Mouse (Mus musculus): Measurements from ENCODE around the gene Ropn1.
"Not testable (repeated sequence)": the region's sequence is repeated elsewhere in the genome, so short reads cannot be mapped to it uniquely, and the experiment has no call there.

The Ropn1 gene

GRCm38 (mm10) chr16:34690334-34691144 lies 40.8 kb downstream of the Ropn1 start, which contains the start of gene Ccdc14:
Ccdc14 (plus strand) TSS chr16:34690616.
- peak; percentile 92 for DNase-seq (ENCODE audit: low read depth, low spot score)

DNA sequence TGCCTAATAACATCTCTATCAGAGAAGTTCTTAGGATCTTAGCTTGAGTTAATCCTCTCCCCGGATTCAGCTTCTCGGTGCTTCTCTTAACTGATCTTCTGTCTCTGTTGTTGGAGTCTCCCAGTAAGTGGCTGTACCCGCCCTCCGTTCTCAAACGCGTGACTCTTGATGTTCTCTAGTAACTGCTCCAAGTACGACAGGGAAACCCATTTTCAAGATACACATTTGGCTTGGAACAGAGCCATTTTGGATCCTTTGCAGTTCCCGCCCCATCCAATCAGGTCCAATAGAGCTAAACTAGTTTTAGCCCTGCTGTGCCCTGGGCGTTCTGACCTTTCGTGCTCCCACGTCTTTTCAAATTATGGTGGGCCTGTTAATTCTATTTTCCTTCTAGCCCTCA lies 41.4 kb downstream of the Ropn1 start:
- no peak for DNase-seq (ENCODE audit: low read depth, low spot score)

DNA sequence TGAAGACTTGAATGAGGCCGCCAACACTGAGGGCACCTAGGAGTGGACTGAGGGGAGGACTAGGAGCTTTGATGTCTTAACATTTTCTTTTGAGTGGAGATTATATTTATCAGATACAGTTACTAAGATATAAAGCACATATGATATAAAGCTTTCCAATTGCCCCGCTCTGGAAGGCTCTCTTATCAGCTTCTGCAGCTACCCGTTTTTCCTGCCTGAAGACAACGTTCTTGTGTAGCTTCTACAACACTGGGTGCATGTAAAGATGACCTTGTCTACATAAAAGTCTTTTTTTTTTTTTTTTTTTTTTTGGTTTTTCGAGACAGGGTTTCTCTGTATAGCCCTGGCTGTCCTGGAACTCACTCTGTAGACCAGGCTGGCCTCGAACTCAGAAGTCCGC lies 44.8 kb downstream of the Ropn1 start:
- no peak for DNase-seq (ENCODE audit: low read depth, low spot score)

- not testable (repeated sequence) for DNase-seq (ENCODE audit: low read depth, low spot score)
Measured at GRCm38 (mm10) chr16:34698721-34699120, 49.0 kb downstream of the Ropn1 start.

GRCm38 (mm10) chr16:34700165-34700827 lies 50.6 kb downstream of the Ropn1 start:
- peak; percentile 71 for DNase-seq (ENCODE audit: low read depth, low spot score)

GRCm38 (mm10) chr16:34700828-34701216 lies 51.1 kb downstream of the Ropn1 start:
- DNase-seq (ENCODE audit: low read depth, low spot score) = no peak

DNA sequence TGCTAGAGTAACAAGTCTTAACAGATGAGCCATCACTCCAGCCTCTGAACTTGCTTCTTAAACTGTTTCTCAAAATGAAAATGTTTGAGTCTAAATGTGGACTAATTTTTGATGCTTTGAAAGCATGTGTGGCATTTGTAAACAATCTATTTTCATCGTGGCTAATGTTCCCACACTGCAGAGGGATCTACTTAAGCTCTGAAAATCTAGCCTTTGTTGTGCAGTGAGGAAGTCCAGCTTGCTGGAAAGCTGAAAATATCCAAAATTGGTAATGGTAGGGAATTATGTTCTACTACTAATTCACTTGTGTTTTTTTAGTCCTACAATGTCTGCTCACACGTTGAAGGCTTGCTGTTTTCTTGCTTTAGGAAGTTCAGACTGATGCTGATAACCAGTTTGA lies 56.3 kb downstream of the Ropn1 start:
- DNase-seq (ENCODE audit: low read depth, low spot score) = no peak

DNA sequence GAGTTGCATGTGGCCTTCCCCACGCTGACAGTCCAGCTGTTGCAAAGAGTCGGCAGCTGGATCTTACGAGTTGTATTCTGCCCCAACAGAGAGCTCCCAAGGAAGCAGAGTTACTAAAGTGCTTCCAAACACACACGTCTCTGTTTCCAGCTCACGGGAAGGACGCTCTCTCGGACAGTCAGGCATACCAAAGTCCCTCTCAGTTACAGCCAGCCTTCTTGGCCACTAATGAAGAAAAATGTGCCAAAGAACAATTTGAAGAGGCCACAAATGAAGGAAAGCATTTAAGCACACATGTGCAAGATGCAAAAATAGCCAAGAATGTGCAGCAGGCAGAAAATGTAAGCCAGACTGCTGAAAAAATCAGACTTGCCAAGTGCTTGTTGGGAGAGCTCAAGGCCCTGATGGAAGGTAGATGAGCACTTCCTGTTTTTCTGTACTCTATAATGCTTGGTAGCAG lies 56.8 kb downstream of the Ropn1 start:
- DNase-seq (ENCODE audit: low read depth, low spot score) = no peak

DNA sequence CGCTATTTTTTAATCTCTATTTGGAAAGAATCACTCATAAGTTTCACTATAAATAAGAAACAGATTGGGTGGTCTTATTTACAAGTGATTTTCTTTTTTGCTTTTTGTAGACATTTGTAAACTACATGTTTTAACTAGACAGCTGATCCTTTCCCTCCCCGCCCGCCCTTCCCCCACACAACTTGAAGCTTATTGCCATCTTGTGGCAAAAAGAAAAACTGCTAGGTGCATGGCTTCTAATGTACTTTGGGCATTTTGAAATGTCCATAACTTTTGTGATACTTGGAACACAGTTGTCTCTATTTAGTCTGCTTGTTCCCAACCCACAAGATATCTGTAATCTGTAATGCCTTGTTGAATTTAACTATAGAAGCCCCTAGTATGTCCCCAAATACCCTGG lies 61.8 kb downstream of the Ropn1 start:
- DNase-seq (ENCODE audit: low read depth, low spot score) = no peak

- no peak for DNase-seq (ENCODE audit: low read depth, low spot score)
Measured at GRCm38 (mm10) chr16:34725156-34725555, 75.4 kb downstream of the Ropn1 start.

All from retina, postnatal 7 days (tissue).